ENCODE assay signal across 10 mouse cellular contexts in genomic region chr11:6471493-6471892, GRCm38 (mm10). TPM values are rescaled to one million over a fixed set of nuclear protein-coding genes. Genes with fewer than 3 reads are reported as not detected.
DNase-seq lines count a peak whose midpoint lies in the region; ATAC-seq and TF ChIP-seq lines count a peak whose summit lies in the region.
"Had no signal": no experiment of that assay in that cellular context is flagged by ENCODE, and none has a peak within 500 bp of the region (broad histone marks: within the 10 kb centered on the region; RNA-seq: fewer than 3 reads in every experiment).

No protein-coding gene starts in this region.

- TF ChIP-seq POLR2A in cortical plate, adult 2 months (IDR thresholded peaks at IDR 0.05; ENCODE audit: extremely low read depth, insufficient read depth, low read length): no peak

- 16% methylated on average over 1 of the region's 1 CpGs for WGBS in kidney, embryonic 14.5 days
- 7% methylated on average over 1 of the region's 1 CpGs for WGBS in hindbrain, embryonic 15.5 days
- whole genome bisulfite sequencing in midbrain, embryonic 14.5 days: 32% methylated on average over 1 of the region's 1 CpGs

- H3K36me3 ChIP-seq in kidney, embryonic 14.5 days (ENCODE audit: control insufficient read depth, insufficient read depth, low read length): peaks cover 31% of the 10 kb centered on the region
- peaks cover 6% of the 10 kb centered on the region for H3K36me3 ChIP-seq in hindbrain, embryonic 15.5 days
- H3K36me3 ChIP-seq in midbrain, embryonic 14.5 days (ENCODE audit: control insufficient read depth, insufficient read depth, low read length): peaks cover 16% of the 10 kb centered on the region

- H3K4me3 ChIP-seq in kidney, embryonic 14.5 days (ENCODE audit: low read length): peak overlapping the region; percentile 96
- 0 out of 2 replicates have a peak overlapping the region, but pooled peaks have one; percentile 54 for H3K4me3 ChIP-seq in cortical plate, adult 2 months (ENCODE audit: insufficient read depth, low read length)
- H3K4me3 ChIP-seq in hindbrain, embryonic 15.5 days: peak overlapping the region; percentile 42
- peak overlapping the region; percentile 98 for H3K4me3 ChIP-seq in midbrain, embryonic 14.5 days (replicated peaks; ENCODE audit: low read depth, low read length)

- peaks cover 25% of the 10 kb centered on the region for H3K4me1 ChIP-seq in kidney, embryonic 14.5 days (ENCODE audit: control insufficient read depth, insufficient read depth, low read length)
- peaks cover 9% of the 10 kb centered on the region; the same call in 1 of the 2 replicates for H3K4me1 ChIP-seq in cortical plate, adult 2 months (ENCODE audit: control insufficient read depth, insufficient read depth, low read length)
- H3K4me1 ChIP-seq in hindbrain, embryonic 15.5 days (replicated peaks): peaks cover 64% of the 10 kb centered on the region
- H3K4me1 ChIP-seq in midbrain, embryonic 14.5 days (ENCODE audit: control insufficient read depth, insufficient read depth, low read length): peaks cover 46% of the 10 kb centered on the region

- DNase-seq in kidney, adult 18-20 months: no peak
- DNase-seq in midbrain, embryonic 14.5 days: no peak
- DNase-seq in retina, embryonic 14.5 days (ENCODE audit: low spot score): no peak
- no peak for DNase-seq in embryo, embryonic 11 days
- DNase-seq in frontal cortex, postnatal 36 days (ENCODE audit: low spot score in 2 of 2): no peak
- DNase-seq: layer of hippocampus, adult 9-11 months had no signal

- H3K9me3 ChIP-seq in kidney, embryonic 14.5 days (ENCODE audit: control insufficient read depth, low read length): no peaks in the 10 kb centered on the region
- H3K9me3 ChIP-seq in hindbrain, embryonic 15.5 days: no peaks in the 10 kb centered on the region
- H3K9me3 ChIP-seq in midbrain, embryonic 14.5 days (ENCODE audit: control insufficient read depth, low read length): no peaks in the 10 kb centered on the region

- no peak for TF ChIP-seq CTCF in cortical plate, adult 2 months (IDR thresholded peaks at IDR 0.05; ENCODE audit: extremely low read depth, insufficient read depth, low read length)

- H3K27ac ChIP-seq in kidney, embryonic 14.5 days (ENCODE audit: low read depth, low read length): peak overlapping the region; percentile 65; the same call in 1 of the 2 replicates
- H3K27ac ChIP-seq in cortical plate, adult 2 months (ENCODE audit: insufficient read depth, low read length): no peak overlapping the region
- peak overlapping the region; percentile 53 for H3K27ac ChIP-seq in hindbrain, embryonic 15.5 days (replicated peaks)
- H3K27ac ChIP-seq in midbrain, embryonic 14.5 days (replicated peaks; ENCODE audit: low read depth, low read length): no peak overlapping the region

- H3K9ac ChIP-seq in kidney, embryonic 14.5 days (ENCODE audit: low read depth, low read length): peak overlapping the region; percentile 29; the same call in 1 of the 2 replicates
- H3K9ac ChIP-seq in hindbrain, embryonic 15.5 days: peak overlapping the region; percentile 43
- peak overlapping the region; percentile 39 for H3K9ac ChIP-seq in midbrain, embryonic 14.5 days (replicated peaks; ENCODE audit: low read length)

- peak overlapping the region; percentile 94 for H3K4me2 ChIP-seq in kidney, embryonic 14.5 days (replicated peaks; ENCODE audit: low read depth, low read length)
- peak overlapping the region; percentile 95 for H3K4me2 ChIP-seq in hindbrain, embryonic 15.5 days
- H3K4me2 ChIP-seq in midbrain, embryonic 14.5 days (ENCODE audit: low read length): peak overlapping the region; percentile 99

- no peak for ATAC-seq in kidney, embryonic 14.5 days (ENCODE audit: low FRiP score, low TSS enrichment)
- no peak for ATAC-seq in hindbrain, embryonic 15.5 days (ENCODE audit: low FRiP score, low read depth)
- ATAC-seq in midbrain, embryonic 14.5 days (ENCODE audit: low FRiP score, low TSS enrichment): no peak
- ATAC-seq: Patski had no signal

- H3K27me3 ChIP-seq in kidney, embryonic 14.5 days (ENCODE audit: control insufficient read depth, insufficient read depth, low read length): no peaks in the 10 kb centered on the region
- no peaks in the 10 kb centered on the region for H3K27me3 ChIP-seq in hindbrain, embryonic 15.5 days
- no peaks in the 10 kb centered on the region for H3K27me3 ChIP-seq in midbrain, embryonic 14.5 days (ENCODE audit: control insufficient read depth, insufficient read depth, low read length)
- H3K27me3 ChIP-seq: Patski had no signal

RNA-seq across cellular contexts. Expression of gene Purb, which starts 4.2 kb away (rescaled TPM):
- polyA plus RNA-seq in kidney, embryonic 14.5 days (2014; fragmentation: Nextera tagmentation; extraction: Ambion mirVana): 28.1 and 29.5 TPM in 2 replicates
- 103 and 109 TPM in 2 replicates for polyA plus RNA-seq in cortical plate, adult 2 months (2012; rRNA removed)
- polyA plus RNA-seq in hindbrain, embryonic 15.5 days (2015; fragmentation: Nextera tagmentation; extraction: Ambion mirVana): 10.7 and 11.0 TPM in 2 replicates
- 12.5 and 12.7 TPM in 2 replicates for polyA plus RNA-seq in midbrain, embryonic 14.5 days (2014; fragmentation: Nextera tagmentation; extraction: Ambion mirVana)

RNA-seq across cellular contexts. Expression of gene H2afv, which starts 27.2 kb away (rescaled TPM):
- polyA plus RNA-seq in kidney, embryonic 14.5 days (2014; fragmentation: Nextera tagmentation; extraction: Ambion mirVana): 654 and 761 TPM in 2 replicates
- polyA plus RNA-seq in cortical plate, adult 2 months (2012; rRNA removed): 81.7 and 83.3 TPM in 2 replicates
- polyA plus RNA-seq in hindbrain, embryonic 15.5 days (2015; fragmentation: Nextera tagmentation; extraction: Ambion mirVana): 259 and 323 TPM in 2 replicates
- 341 and 379 TPM in 2 replicates for polyA plus RNA-seq in midbrain, embryonic 14.5 days (2014; fragmentation: Nextera tagmentation; extraction: Ambion mirVana)

RNA-seq across cellular contexts. Expression of gene Myo1g, which starts 49.3 kb away (rescaled TPM):
- polyA plus RNA-seq in kidney, embryonic 14.5 days (2014; fragmentation: Nextera tagmentation; extraction: Ambion mirVana): 0.57 and 0.60 TPM in 2 replicates
- polyA plus RNA-seq in cortical plate, adult 2 months (2012; rRNA removed): 0.75 and 0.87 TPM in 2 replicates
- 0.39 and 0.54 TPM in 2 replicates for polyA plus RNA-seq in hindbrain, embryonic 15.5 days (2015; fragmentation: Nextera tagmentation; extraction: Ambion mirVana)
- polyA plus RNA-seq in midbrain, embryonic 14.5 days (2014; fragmentation: Nextera tagmentation; extraction: Ambion mirVana): 0.15 and 0.37 TPM in 2 replicates

RNA-seq across cellular contexts. Expression of gene Ppia, which starts 56.2 kb away (rescaled TPM):
- 6,047 and 7,558 TPM in 2 replicates for polyA plus RNA-seq in kidney, embryonic 14.5 days (2014; fragmentation: Nextera tagmentation; extraction: Ambion mirVana)
- polyA plus RNA-seq in cortical plate, adult 2 months (2012; rRNA removed): 2,439 and 2,636 TPM in 2 replicates
- polyA plus RNA-seq in hindbrain, embryonic 15.5 days (2015; fragmentation: Nextera tagmentation; extraction: Ambion mirVana): 4,085 and 4,343 TPM in 2 replicates
- 3,781 and 4,177 TPM in 2 replicates for polyA plus RNA-seq in midbrain, embryonic 14.5 days (2014; fragmentation: Nextera tagmentation; extraction: Ambion mirVana)

Comparison
In these comparisons a context has a peak if more than half of its experiments do, and no peak if none do; other contexts are left out.
1. H3K27ac ChIP-seq: peak in kidney, embryonic 14.5 days (single experiment) and hindbrain, embryonic 15.5 days (single experiment); none in cortical plate, adult 2 months (single experiment) and midbrain, embryonic 14.5 days (single experiment).
2. H3K4me3 ChIP-seq: peak in every context shown above with its lines; median percentile 98 in midbrain, embryonic 14.5 days; 96 in kidney, embryonic 14.5 days; 54 in cortical plate, adult 2 months; 42 in hindbrain, embryonic 15.5 days.
3. Peak in every context shown above with its lines, with median percentiles within 50 percentile points of each other: H3K4me2 ChIP-seq and H3K9ac ChIP-seq.